Mouse (Mus musculus): ENCODE measurements around the gene Ganc. TPM values are rescaled to one million over a fixed set of nuclear protein-coding genes. Genes with fewer than 3 reads are reported as not detected.

The Ganc gene
- polyA plus RNA-seq, 1 experiment from 2014 or later, result 7.2 TPM

DNA sequence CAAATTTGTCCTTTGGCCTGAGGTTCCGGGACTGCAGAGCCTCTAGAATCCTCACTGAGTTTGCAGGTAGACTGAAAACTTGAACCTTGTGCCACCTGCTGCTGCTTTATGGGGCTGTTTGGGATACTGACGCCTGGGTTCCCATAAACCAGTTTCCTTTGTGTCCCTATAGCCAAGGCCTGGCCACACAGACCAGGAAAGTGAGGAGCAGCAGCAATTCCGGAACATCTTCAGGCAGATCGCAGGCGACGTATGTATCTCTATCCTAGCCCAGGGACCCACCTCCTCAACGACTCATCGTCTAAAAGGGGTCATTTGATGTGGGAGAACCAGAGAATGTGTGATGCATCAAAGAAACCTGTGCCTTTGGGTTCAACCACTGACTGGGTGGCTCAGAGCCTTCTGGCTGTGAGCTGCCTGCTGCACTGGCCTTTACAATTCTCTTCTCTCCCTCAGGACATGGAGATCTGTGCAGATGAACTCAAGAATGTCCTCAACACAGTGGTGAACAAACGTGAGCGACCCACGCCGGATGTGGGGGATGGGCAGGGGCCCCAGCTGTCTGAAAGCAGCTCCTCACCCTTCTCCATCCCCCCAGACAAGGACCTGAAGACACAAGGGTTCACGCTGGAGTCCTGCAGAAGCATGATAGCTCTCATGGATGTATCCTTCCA, 98.4 kb downstream of the Ganc start:
- no peak for ATAC-seq (ENCODE audit: low read depth)

DNA sequence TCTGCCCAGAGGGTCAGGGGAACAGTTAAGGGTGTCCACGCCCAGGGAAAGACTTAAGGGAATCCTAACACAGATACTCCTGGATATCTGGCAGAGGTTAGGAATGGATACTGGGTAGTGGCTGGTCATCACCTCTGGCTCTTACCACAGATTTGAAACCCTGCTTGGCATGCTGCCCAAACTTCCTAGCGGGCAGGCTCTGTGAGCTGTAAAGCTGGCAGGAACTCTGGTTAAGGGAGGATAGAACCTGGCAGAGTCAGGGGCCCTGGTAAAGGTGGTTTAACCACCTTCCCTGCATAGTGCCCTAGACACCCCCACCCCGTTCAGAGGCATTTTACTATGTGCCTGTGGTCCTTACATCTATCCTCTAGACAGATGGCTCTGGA, 98.9 kb downstream of the Ganc start:
- no peak for ATAC-seq (ENCODE audit: low read depth)
- WGBS (ENCODE audit: insufficient replicate concordance), result 51% methylated on average over 3 of the region's 3 CpGs

More for the DNA sequence above, 98.4 kb downstream of the Ganc start:
- no peaks in the 10 kb centered on the region for H3K9me3 ChIP-seq (replicated peaks; ENCODE audit: control insufficient read depth, low read length)
- WGBS (ENCODE audit: insufficient replicate concordance), result 60% methylated on average over 13 of the region's 13 CpGs
- peaks cover 6% of the 10 kb centered on the region; the same call in 1 of the 2 replicates for H3K4me1 ChIP-seq (ENCODE audit: control insufficient read depth, low read depth, low read length)
- no peak overlapping the region for H3K4me3 ChIP-seq (ENCODE audit: low read depth, low read length)
- no peaks in the 10 kb centered on the region for H3K36me3 ChIP-seq (ENCODE audit: control insufficient read depth, insufficient read depth)
- no peak overlapping the region for H3K9ac ChIP-seq (ENCODE audit: low read depth, low read length)
- H3K27ac ChIP-seq (ENCODE audit: low read length), result no peak overlapping the region
- no peaks in the 10 kb centered on the region for H3K27me3 ChIP-seq (ENCODE audit: control insufficient read depth, insufficient read depth, low read depth, low read length)
- H3K4me2 ChIP-seq (ENCODE audit: low read depth, low read length), result no peak overlapping the region

DNA sequence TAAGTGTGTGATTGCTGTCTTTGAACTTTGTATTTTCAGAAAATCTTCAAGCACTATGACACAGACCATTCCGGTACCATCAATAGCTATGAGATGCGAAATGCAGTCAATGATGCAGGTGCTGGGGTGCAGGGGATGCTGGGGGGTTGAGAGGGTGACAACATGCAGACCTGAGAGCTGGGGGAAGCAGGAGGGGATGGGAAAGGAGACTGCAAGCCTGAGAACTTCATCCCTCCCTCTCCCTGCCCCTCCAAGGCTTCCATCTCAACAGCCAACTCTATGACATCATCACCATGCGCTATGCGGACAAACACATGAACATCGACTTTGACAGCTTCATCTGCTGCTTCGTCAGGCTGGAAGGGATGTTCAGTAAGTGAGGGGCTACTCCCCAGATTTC, 99.4 kb downstream of the Ganc start:
- H3K27ac ChIP-seq (ENCODE audit: low read length), result no peak overlapping the region
- no peak overlapping the region for H3K9ac ChIP-seq (ENCODE audit: low read depth, low read length)
- H3K4me1 ChIP-seq (ENCODE audit: control insufficient read depth, low read depth, low read length), result peaks cover 6% of the 10 kb centered on the region; the same call in 1 of the 2 replicates
- no peaks in the 10 kb centered on the region for H3K36me3 ChIP-seq (ENCODE audit: control insufficient read depth, insufficient read depth)
- H3K27me3 ChIP-seq (ENCODE audit: control insufficient read depth, insufficient read depth, low read depth, low read length), result no peaks in the 10 kb centered on the region
- no peaks in the 10 kb centered on the region for H3K9me3 ChIP-seq (replicated peaks; ENCODE audit: control insufficient read depth, low read length)
- H3K4me3 ChIP-seq (ENCODE audit: low read depth, low read length), result no peak overlapping the region
- 75% methylated on average over 6 of the region's 6 CpGs for WGBS (ENCODE audit: insufficient replicate concordance)
- ATAC-seq (ENCODE audit: low read depth), result no peak
- H3K4me2 ChIP-seq (ENCODE audit: low read depth, low read length), result no peak overlapping the region

More for the DNA sequence above, 98.9 kb downstream of the Ganc start:
- Histone ChIP-seq H3K27me3 (ENCODE audit: control insufficient read depth, insufficient read depth, low read depth, low read length) (no peaks in the 10 kb centered on the region), H3K9ac (ENCODE audit: low read depth, low read length) (no peak overlapping the region), H3K9me3 (replicated peaks; ENCODE audit: control insufficient read depth, low read length) (no peaks in the 10 kb centered on the region), H3K4me1 (ENCODE audit: control insufficient read depth, low read depth, low read length) (peaks cover 6% of the 10 kb centered on the region; the same call in 1 of the 2 replicates), H3K36me3 (ENCODE audit: control insufficient read depth, insufficient read depth) (no peaks in the 10 kb centered on the region), H3K4me2 (ENCODE audit: low read depth, low read length) (no peak overlapping the region), H3K27ac (ENCODE audit: low read length) (no peak overlapping the region), H3K4me3 (ENCODE audit: low read depth, low read length) (no peak overlapping the region)

DNA sequence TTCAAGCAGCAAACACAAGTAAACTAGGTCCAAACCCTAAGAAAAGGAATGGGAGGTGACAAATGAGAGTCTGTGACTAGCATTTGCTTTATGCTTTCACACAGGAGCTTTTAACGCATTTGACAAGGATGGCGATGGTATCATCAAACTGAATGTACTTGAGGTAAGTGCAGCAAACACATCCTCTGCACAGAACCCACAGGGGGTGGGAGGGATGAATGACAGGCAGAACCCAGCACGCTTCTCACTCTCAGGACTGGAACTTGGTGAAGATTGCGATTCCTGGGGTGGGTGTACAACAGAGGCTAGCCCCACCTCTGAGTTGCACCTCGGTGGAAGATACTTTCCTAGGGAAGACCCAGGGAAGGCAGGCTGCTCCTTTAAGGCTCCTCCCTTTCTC, 100.3 kb downstream of the Ganc start:
- H3K36me3 ChIP-seq (ENCODE audit: control insufficient read depth, insufficient read depth), result no peaks in the 10 kb centered on the region; the same call in 1 of the 2 replicates
- no peak overlapping the region for H3K4me3 ChIP-seq (ENCODE audit: low read depth, low read length)
- no peak for ATAC-seq (ENCODE audit: low read depth)
- H3K9me3 ChIP-seq (replicated peaks; ENCODE audit: control insufficient read depth, low read length), result no peaks in the 10 kb centered on the region
- no peak overlapping the region for H3K27ac ChIP-seq (ENCODE audit: low read length)
- no peak overlapping the region for H3K4me2 ChIP-seq (ENCODE audit: low read depth, low read length)
- 64% methylated on average over 5 of the region's 5 CpGs for WGBS (ENCODE audit: insufficient replicate concordance)
- no peaks in the 10 kb centered on the region for H3K27me3 ChIP-seq (ENCODE audit: control insufficient read depth, insufficient read depth, low read depth, low read length)
- H3K4me1 ChIP-seq (ENCODE audit: control insufficient read depth, low read depth, low read length), result peaks cover 6% of the 10 kb centered on the region; the same call in 1 of the 2 replicates
- no peak overlapping the region for H3K9ac ChIP-seq (ENCODE audit: low read depth, low read length)

Other genes starting within 250 kb of the Ganc start
- 17.5 and 20.6 TPM in 2 replicates for gene Ehd4, start 249.3 kb upstream of the Ganc start, polyA plus RNA-seq (2015; fragmentation: Nextera tagmentation; extraction: Ambion mirVana)
- not detected in 2 replicates for gene Pla2g4e, start 158.6 kb upstream of the Ganc start, polyA plus RNA-seq (2015; fragmentation: Nextera tagmentation; extraction: Ambion mirVana)
- gene Pla2g4d, start 114.7 kb upstream of the Ganc start, polyA plus RNA-seq (2015; fragmentation: Nextera tagmentation; extraction: Ambion mirVana), result not detected in 2 replicates
- gene Pla2g4f, start 89.7 kb upstream of the Ganc start, polyA plus RNA-seq (2015; fragmentation: Nextera tagmentation; extraction: Ambion mirVana), result not detected in 2 replicates
- gene Vps39, start 50.8 kb upstream of the Ganc start, polyA plus RNA-seq (2015; fragmentation: Nextera tagmentation; extraction: Ambion mirVana), result 6.9 and 7.5 TPM in 2 replicates
- 2.7 and 3.4 TPM in 2 replicates for gene Tmem87a, start 217 bp downstream of the Ganc start, polyA plus RNA-seq (2015; fragmentation: Nextera tagmentation; extraction: Ambion mirVana)
- gene Capn3, start 52.1 kb downstream of the Ganc start, polyA plus RNA-seq (2015; fragmentation: Nextera tagmentation; extraction: Ambion mirVana), result 3.7 and 4.5 TPM in 2 replicates
- 15.2 and 15.6 TPM in 2 replicates for gene Zfp106, start 159.9 kb downstream of the Ganc start, polyA plus RNA-seq (2015; fragmentation: Nextera tagmentation; extraction: Ambion mirVana)
- gene Snap23, start 163.8 kb downstream of the Ganc start, polyA plus RNA-seq (2015; fragmentation: Nextera tagmentation; extraction: Ambion mirVana), result 24.2 and 27.1 TPM in 2 replicates
- 9.1 and 9.7 TPM in 2 replicates for gene Haus2, start 205.5 kb downstream of the Ganc start, polyA plus RNA-seq (2015; fragmentation: Nextera tagmentation; extraction: Ambion mirVana)
- gene Lrrc57, start 205.6 kb downstream of the Ganc start, polyA plus RNA-seq (2015; fragmentation: Nextera tagmentation; extraction: Ambion mirVana), result 11.4 and 12.7 TPM in 2 replicates
- 0.92 and 0.94 TPM in 2 replicates for gene Stard9, start 225.2 kb downstream of the Ganc start, polyA plus RNA-seq (2015; fragmentation: Nextera tagmentation; extraction: Ambion mirVana)